ENCODE assay signal across 30 mouse cellular contexts in the genomic region with DNA sequence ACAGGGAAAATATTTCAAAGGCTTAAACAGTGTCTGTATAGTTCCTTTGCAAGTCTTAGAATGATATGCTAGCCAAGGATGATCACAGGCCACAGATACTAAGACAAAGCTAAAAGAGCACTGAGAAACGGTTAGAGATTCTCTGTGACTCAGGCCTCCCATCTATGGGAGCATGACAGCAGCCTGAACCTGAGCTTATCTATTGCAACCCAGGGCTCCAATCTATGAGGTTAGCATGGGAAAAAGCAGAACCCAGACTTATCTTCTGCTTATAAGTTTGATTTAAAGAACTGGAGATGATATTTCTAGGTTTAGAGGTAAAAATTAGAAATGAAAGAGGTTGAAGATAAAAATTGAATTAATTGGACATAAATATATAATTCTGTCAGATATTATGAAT.
"Had no signal": no experiment of that assay in that cellular context is flagged by ENCODE, and none has a peak within 500 bp of the region (broad histone marks: within the 10 kb centered on the region; RNA-seq: fewer than 3 reads in every experiment).

No protein-coding gene starts in this region.

- H3K27me3 ChIP-seq: heart, embryonic 12.5 days; heart, embryonic 13.5 days; heart, embryonic 15.5 days; hindbrain, embryonic 12.5 days; hindbrain, embryonic 13.5 days; hindbrain, embryonic 15.5 days; intestine, embryonic 15.5 days; kidney, embryonic 15.5 days had no signal

- H3K27ac ChIP-seq: heart, embryonic 10.5 days; heart, embryonic 13.5 days; heart, embryonic 15.5 days; hindbrain, embryonic 10.5 days; hindbrain, embryonic 12.5 days; hindbrain, embryonic 13.5 days; hindbrain, embryonic 14.5 days; hindbrain, embryonic 15.5 days; hindbrain, postnatal 0 days; intestine, embryonic 15.5 days; kidney, embryonic 15.5 days; kidney, postnatal 0 days; layer of hippocampus, adult 2 months had no signal

- H3K4me1 ChIP-seq: heart, embryonic 10.5 days; heart, embryonic 12.5 days; heart, embryonic 13.5 days; heart, embryonic 15.5 days; hindbrain, embryonic 10.5 days; hindbrain, embryonic 12.5 days; hindbrain, embryonic 13.5 days; hindbrain, embryonic 15.5 days; intestine, embryonic 15.5 days; kidney, embryonic 15.5 days had no signal

- H3K9me3 ChIP-seq: heart, embryonic 10.5 days; heart, embryonic 12.5 days; heart, embryonic 13.5 days; heart, embryonic 15.5 days; hindbrain, embryonic 10.5 days; hindbrain, embryonic 12.5 days; hindbrain, embryonic 13.5 days; hindbrain, embryonic 15.5 days; intestine, embryonic 15.5 days; kidney, embryonic 15.5 days had no signal

- H3K36me3 ChIP-seq: heart, embryonic 10.5 days; heart, embryonic 12.5 days; heart, embryonic 13.5 days; heart, embryonic 15.5 days; hindbrain, embryonic 10.5 days; hindbrain, embryonic 12.5 days; hindbrain, embryonic 13.5 days; hindbrain, embryonic 15.5 days; intestine, embryonic 15.5 days; kidney, embryonic 15.5 days had no signal

- H3K9ac ChIP-seq: heart, embryonic 12.5 days; heart, embryonic 13.5 days; heart, embryonic 15.5 days; hindbrain, embryonic 12.5 days; hindbrain, embryonic 13.5 days; hindbrain, embryonic 14.5 days; hindbrain, embryonic 15.5 days; intestine, embryonic 15.5 days; kidney, embryonic 15.5 days had no signal

- DNase-seq: heart, postnatal 10 days; heart, postnatal 14 days; heart, postnatal 36 days; heart, postnatal 4 days; kidney, adult 11 months; kidney, adult 18-20 months; kidney, adult 2 months; kidney, adult 8-10 months; kidney, adult 9 months; kidney, postnatal 10 days; kidney, postnatal 14 days; kidney, postnatal 25 days; kidney, postnatal 36 days; kidney, postnatal 4 days; layer of hippocampus, adult 9-11 months; layer of hippocampus, postnatal 36 days had no signal

- H3K4me3 ChIP-seq: heart, embryonic 10.5 days; heart, embryonic 12.5 days; heart, embryonic 13.5 days; heart, embryonic 15.5 days; hindbrain, embryonic 10.5 days; hindbrain, embryonic 12.5 days; hindbrain, embryonic 13.5 days; hindbrain, embryonic 15.5 days; intestine, embryonic 15.5 days; kidney, embryonic 15.5 days; layer of hippocampus, adult 2 months had no signal
